Mouse (Mus musculus) CD4-positive helper T cell, adult 2 months (primary cell): ENCODE results near the gene Zdhhc7.

ENCODE experiments used
- DNase-seq: peaks from one replicate; pipeline ENCODE4 v3.0.0-alpha.2; 2012; ENCODE audit warnings: low read depth, missing footprints, low spot score

The Zdhhc7 gene

GRCm38 (mm10) chr8:120036578-120036977, 64.7 kb downstream of the Zdhhc7 start:
- no peak for DNase-seq

- no peak for DNase-seq
Observed at GRCm38 (mm10) chr8:120036111-120036510, 65.2 kb downstream of the Zdhhc7 start.

- no peak for DNase-seq
Observed at GRCm38 (mm10) chr8:120034471-120034870, 66.8 kb downstream of the Zdhhc7 start.

GRCm38 (mm10) chr8:120032549-120033208, 68.6 kb downstream of the Zdhhc7 start:
- DNase-seq, result peak; percentile 31
